Mouse (Mus musculus) erythroid progenitor cell, adult 5-6 weeks (primary cell): ENCODE data around the gene Mgea5. TPM values are rescaled to one million over a fixed set of nuclear protein-coding genes. Genes with fewer than 3 reads are reported as not detected.
"Not testable (repeated sequence)": the region's sequence is repeated elsewhere in the genome, so short reads cannot be mapped to it uniquely, and the experiment has no call there.

Experiments used
- ATAC-seq: replicated peaks from 2 replicates; pipeline ENCODE4 v1.8.0; 2016; ENCODE audit warnings: moderate number of reproducible peaks, mild to moderate bottlenecking, moderate TSS enrichment, inconsistent platforms; ENCODE audit not compliant: poor library complexity, low FRiP score, severe bottlenecking
- total RNA-seq, 2 experiments: library from RNA; stranded (forward) in 1 of 2; stranded (reverse) in 1 of 2; fragments of 150-400 nt in 1 of 2; fragments of 186-747, 209-891 nt in 1 of 2; gene quantifications; 2 replicates each; pipeline versions ENCODE4 v1.2.3 to v1.2.4; 2015 to 2017; ENCODE audit warnings: low replicate concordance in 2 of 2

The Mgea5 gene
- total RNA-seq (2015; ENCODE audit: low replicate concordance) (106 and 118 TPM in 2 replicates), total RNA-seq (2017; ENCODE audit: low replicate concordance) (181 and 220 TPM in 2 replicates)

GRCm38 (mm10) chr19:45783181-45783932, at the start of gene Mgea5:
Gene Mgea5, minus strand, starts transcription at chr19:45783837.
- peak; percentile 92 for ATAC-seq

- ATAC-seq, result no peak
Observed at GRCm38 (mm10) chr19:45830679-45831078, 47.0 kb upstream of the Mgea5 start.

GRCm38 (mm10) chr19:45827736-45828135, 44.1 kb upstream of the Mgea5 start:
- no peak for ATAC-seq

- ATAC-seq, result no peak
Observed at GRCm38 (mm10) chr19:45827125-45827524, 43.5 kb upstream of the Mgea5 start.

- no peak for ATAC-seq
Observed at GRCm38 (mm10) chr19:45826146-45826545, 42.5 kb upstream of the Mgea5 start.

- ATAC-seq, result no peak
Observed at GRCm38 (mm10) chr19:45821832-45822231, 38.2 kb upstream of the Mgea5 start.

GRCm38 (mm10) chr19:45817816-45818490, 34.3 kb upstream of the Mgea5 start:
- no peak for ATAC-seq

- ATAC-seq, result no peak
Observed at GRCm38 (mm10) chr19:45816727-45817126, 33.1 kb upstream of the Mgea5 start.

- no peak for ATAC-seq
Observed at GRCm38 (mm10) chr19:45815831-45816405, 32.3 kb upstream of the Mgea5 start, which contains the start of gene Kcnip2. Gene Kcnip2, minus strand, starts transcription at chr19:45816061.

- ATAC-seq, result no peak
Observed at GRCm38 (mm10) chr19:45815170-45815569, 31.5 kb upstream of the Mgea5 start.

- ATAC-seq, result no peak
Observed at GRCm38 (mm10) chr19:45813801-45814200, 30.2 kb upstream of the Mgea5 start.

- no peak for ATAC-seq
Observed at GRCm38 (mm10) chr19:45813263-45813662, 29.6 kb upstream of the Mgea5 start.

GRCm38 (mm10) chr19:45812673-45813252, 29.1 kb upstream of the Mgea5 start:
- ATAC-seq, result no peak

- peak; percentile 72 for ATAC-seq
Observed at GRCm38 (mm10) chr19:45812115-45812514, 28.5 kb upstream of the Mgea5 start.

- ATAC-seq, result no peak
Observed at GRCm38 (mm10) chr19:45811028-45811674, 27.5 kb upstream of the Mgea5 start.

GRCm38 (mm10) chr19:45807732-45808131, 24.1 kb upstream of the Mgea5 start:
- ATAC-seq, result no peak

- ATAC-seq, result not testable (repeated sequence)
Observed at GRCm38 (mm10) chr19:45805817-45806216, 22.2 kb upstream of the Mgea5 start.

- ATAC-seq, result peak; percentile 85
Observed at GRCm38 (mm10) chr19:45804593-45805368, 21.1 kb upstream of the Mgea5 start.

GRCm38 (mm10) chr19:45803408-45803807, 19.8 kb upstream of the Mgea5 start:
- peak; percentile 67 for ATAC-seq
